Mouse (Mus musculus) kidney, adult 2 months (tissue): ENCODE data around the gene Map2k2. TPM values are rescaled to one million over a fixed set of nuclear protein-coding genes. Genes with fewer than 3 reads are reported as not detected.
"Not testable (repeated sequence)": the region's sequence is repeated elsewhere in the genome, so short reads cannot be mapped to it uniquely, and the experiment has no call there.

Experiments
- DNase-seq: peaks from one replicate; pipeline ENCODE4 v3.0.0; 2021
- H3K27ac ChIP-seq: fragments of 200-500 bp; 2 replicates; pipeline ENCODE4 v1.5.1; 2012; ENCODE audit warnings: low read depth, low read length, control low read depth, inconsistent platforms; ENCODE audit not compliant: insufficient read depth
- H3K27me3 ChIP-seq: fragments of 200-500 bp; replicated peaks from 2 replicates; pipeline ENCODE4 v1.6.1; 2012; ENCODE audit warnings: mild to moderate bottlenecking, moderate library complexity, low read length, inconsistent platforms; ENCODE audit not compliant: control insufficient read depth, insufficient read depth
- H3K36me3 ChIP-seq: fragments of 200-500 bp; 2 replicates; pipeline ENCODE4 v1.6.1; 2012; ENCODE audit warnings: mild to moderate bottlenecking, moderate library complexity, low read length, inconsistent platforms; ENCODE audit not compliant: control insufficient read depth, insufficient read depth
- H3K4me1 ChIP-seq: fragments of 200-500 bp; 2 replicates; pipeline ENCODE4 v1.6.1; 2011; ENCODE audit warnings: low read length; ENCODE audit not compliant: control insufficient read depth, insufficient read depth
- H3K4me3 ChIP-seq: fragments of 200-500 bp; 2 replicates; pipeline ENCODE4 v1.5.1; 2011; ENCODE audit warnings: mild to moderate bottlenecking, low read depth, low read length, control low read depth; ENCODE audit not compliant: insufficient read depth
- CTCF ChIP-seq: fragments of 200-500 bp; conservative IDR thresholded peaks from 2 replicates; pipeline ENCODE4 v1.5.1; 2011; ENCODE audit warnings: low read depth, mild to moderate bottlenecking, control low read depth, low read length, moderate library complexity, mixed read lengths; ENCODE audit not compliant: insufficient read depth, insufficient read length
- POLR2A ChIP-seq: fragments of 200-500 bp; IDR thresholded peaks from one replicate; pipeline ENCODE4 v1.6.1; 2011; ENCODE audit warnings: low read depth, low read length, control low read depth
- WGBS: fragments of 180-500 bp; shearing (Covaris S2); methylation state at CpG from one replicate; pipeline ENCODE4 v1.1.7; 2018; 5-methylcytosine and 5-hydroxymethylcytosine counted together
- polyA plus RNA-seq: library from polyadenylated mRNA; depleted of rRNA; stranded (reverse); fragments of >200 nt; gene quantifications from 2 replicates; pipeline ENCODE4 v1.2.3, GENCODE M21; 2012; rRNA removed

The Map2k2 gene
- polyA plus RNA-seq, 1 experiment: 180 TPM

DNA sequence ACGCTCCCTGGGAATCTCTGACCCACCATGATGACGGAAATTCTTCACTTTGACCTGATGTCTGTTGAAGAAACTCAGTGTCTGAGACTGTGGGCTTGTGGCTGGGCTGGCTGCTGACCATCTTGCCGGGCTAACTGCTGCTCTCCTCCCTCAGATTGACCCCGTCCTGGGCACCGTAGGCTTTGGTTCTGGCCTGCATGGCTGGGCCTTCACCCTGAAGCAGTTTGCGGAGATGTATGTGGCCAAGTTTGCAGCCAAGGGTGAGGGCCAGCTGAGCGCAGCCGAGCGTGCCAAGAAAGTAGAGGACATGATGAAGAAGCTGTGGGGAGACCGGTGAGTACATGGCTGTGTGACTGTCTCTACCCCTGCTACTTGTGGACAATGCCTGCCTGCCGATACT lies 73.2 kb downstream of the Map2k2 start:
- TF ChIP-seq CTCF: no peak
- Histone ChIP-seq H3K36me3 (peaks cover 16% of the 10 kb centered on the region), H3K4me1 (peaks cover 14% of the 10 kb centered on the region; the same call in 1 of the 2 replicates), H3K4me3 (no peak overlapping the region), H3K27me3 (no peaks in the 10 kb centered on the region), H3K27ac (no peak overlapping the region)
- 89% methylated on average over 11 of the region's 11 CpGs for WGBS
- DNase-seq: no peak

GRCm38 (mm10) chr10:81179451-81180342 lies 74.0 kb downstream of the Map2k2 start:
- no peak for DNase-seq
- H3K36me3 ChIP-seq: peaks cover 16% of the 10 kb centered on the region
- TF ChIP-seq POLR2A (no peak), CTCF (0 out of 2 replicates have a peak, but pooled peaks have one; percentile 11)
- no peak overlapping the region for H3K27ac ChIP-seq
- H3K27me3 ChIP-seq: no peaks in the 10 kb centered on the region
- H3K4me1 ChIP-seq: peaks cover 14% of the 10 kb centered on the region; the same call in 1 of the 2 replicates
- 88% methylated on average over 32 of the region's 32 CpGs for WGBS
- H3K4me3 ChIP-seq: no peak overlapping the region

GRCm38 (mm10) chr10:81180946-81181345 lies 75.2 kb downstream of the Map2k2 start:
- Histone ChIP-seq H3K27ac (no peak overlapping the region), H3K36me3 (peaks cover 16% of the 10 kb centered on the region), H3K4me3 (no peak overlapping the region), H3K27me3 (no peaks in the 10 kb centered on the region), H3K4me1 (peaks cover 7% of the 10 kb centered on the region; the same call in 1 of the 2 replicates)
- 90% methylated on average over 13 of the region's 13 CpGs for WGBS
- TF ChIP-seq POLR2A: no peak
- TF ChIP-seq CTCF: no peak
- no peak for DNase-seq

DNA sequence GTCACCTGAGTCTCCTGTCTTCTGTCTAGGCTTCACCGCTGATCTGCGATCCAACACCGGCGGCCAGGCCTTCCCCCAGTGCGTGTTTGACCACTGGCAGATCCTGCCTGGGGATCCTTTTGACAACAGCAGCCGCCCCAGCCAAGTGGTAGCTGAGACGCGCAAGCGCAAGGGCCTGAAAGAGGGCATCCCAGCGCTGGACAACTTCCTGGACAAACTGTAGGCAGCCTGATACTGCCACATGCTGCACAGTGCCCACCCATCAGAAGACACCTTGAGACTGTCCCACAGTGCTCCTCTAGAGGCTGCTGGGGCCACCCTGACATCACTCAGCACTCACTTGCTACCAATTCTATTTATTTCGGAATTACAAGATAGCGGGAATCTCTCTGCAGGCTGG lies 76.1 kb downstream of the Map2k2 start:
- 87% methylated on average over 12 of the region's 12 CpGs for WGBS
- not testable (repeated sequence) for H3K27me3 ChIP-seq, H3K27ac ChIP-seq, H3K4me3 ChIP-seq, DNase-seq, H3K4me1 ChIP-seq
- peaks cover 16% of the 10 kb centered on the region for H3K36me3 ChIP-seq

DNA sequence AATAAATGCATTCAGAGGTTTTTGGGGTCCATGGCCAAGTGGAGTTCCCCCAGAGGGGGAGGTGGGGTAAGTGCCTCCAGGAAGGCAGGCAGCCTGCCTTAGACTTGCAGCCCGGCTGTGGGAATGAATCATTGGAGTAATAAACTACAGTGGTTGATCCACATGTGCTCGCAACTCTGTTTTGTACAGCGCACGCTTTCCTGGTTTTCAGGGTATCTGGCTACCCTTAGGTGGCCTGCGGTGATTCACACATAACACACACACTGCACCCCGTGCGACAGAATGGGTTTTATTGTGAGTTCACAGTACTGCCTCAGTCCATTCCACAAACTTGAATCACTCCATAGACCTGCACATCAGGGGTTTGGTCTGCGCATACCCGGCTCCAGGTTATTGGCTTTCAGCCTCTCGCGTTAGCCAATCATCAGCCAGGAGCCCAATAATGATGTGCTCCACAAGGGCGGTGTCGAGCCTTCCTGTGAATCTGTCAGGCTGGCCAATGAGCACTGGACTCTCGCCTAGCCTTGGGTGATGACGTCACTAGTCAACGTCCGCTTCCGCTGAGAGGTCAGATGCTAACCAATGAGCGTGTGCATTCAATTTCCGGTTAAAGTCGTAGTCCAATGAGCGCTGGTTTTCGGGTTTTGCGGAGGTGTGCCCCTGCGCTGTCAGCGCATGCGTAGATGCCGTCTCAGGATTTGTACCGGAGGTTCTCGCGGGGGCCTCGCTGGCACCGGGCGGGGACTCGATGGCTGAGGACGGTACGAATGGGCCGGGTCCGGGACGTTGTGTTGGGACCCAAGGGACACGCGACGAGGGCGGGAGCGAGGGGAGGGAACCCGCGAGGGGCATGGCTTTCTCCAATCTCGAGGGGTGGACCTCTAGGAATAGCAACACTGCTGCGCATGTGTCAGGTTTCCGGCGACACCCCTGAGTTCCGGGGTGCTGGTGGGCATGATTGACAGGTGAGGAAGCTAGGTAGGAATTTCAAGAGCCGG lies 76.9 kb downstream of the Map2k2 start, which contains the start of gene Dapk3:
Dapk3 (plus strand) TSS at position 670 of the 998 bp plus-strand sequence.
- Histone ChIP-seq H3K4me3 (peak within 1 kb of the TSS; percentile 74), H3K27me3 (no peaks in the 10 kb centered on the region), H3K27ac (peak within 1 kb of the TSS; percentile 83), H3K36me3 (peaks cover 16% of the 10 kb centered on the region), H3K4me1 (peaks cover 7% of the 10 kb centered on the region; the same call in 1 of the 2 replicates)
- no peak for TF ChIP-seq CTCF
- peak; percentile 76 for TF ChIP-seq POLR2A
- 7% methylated on average over 53 of the region's 53 CpGs for WGBS
- DNase-seq: peak; percentile 99

Other genes with a start within 250 kb of the Map2k2 start
- gene Tmprss9, start 234.1 kb upstream of the Map2k2 start, polyA plus RNA-seq: 0.33 and 0.52 TPM in 2 replicates
- 375 and 474 TPM in 2 replicates for gene Timm13, start 204.9 kb upstream of the Map2k2 start, polyA plus RNA-seq
- 8.5 and 10.1 TPM in 2 replicates for gene Lmnb2, start 187.7 kb upstream of the Map2k2 start, polyA plus RNA-seq
- 10.1 and 11.3 TPM in 2 replicates for gene Gadd45b, start 175.8 kb upstream of the Map2k2 start, polyA plus RNA-seq
- 1.9 and 2.0 TPM in 2 replicates for gene Gng7, start 91.0 kb upstream of the Map2k2 start, polyA plus RNA-seq
- gene Diras1, start 80.3 kb upstream of the Map2k2 start, polyA plus RNA-seq: 0.04 and 0.25 TPM in 2 replicates
- 37.5 and 39.6 TPM in 2 replicates for gene Slc39a3, start 68.5 kb upstream of the Map2k2 start, polyA plus RNA-seq
- 183 and 212 TPM in 2 replicates for gene Sgta, start 45.7 kb upstream of the Map2k2 start, polyA plus RNA-seq
- 22.2 and 26.1 TPM in 2 replicates for gene Thop1, start 35.9 kb upstream of the Map2k2 start, polyA plus RNA-seq
- 0.20 and 0.52 TPM in 2 replicates for gene Creb3l3, start 7.0 kb upstream of the Map2k2 start, polyA plus RNA-seq
- gene Zbtb7a, start 29.3 kb downstream of the Map2k2 start, polyA plus RNA-seq: 36.0 and 37.1 TPM in 2 replicates
- 34.6 and 36.8 TPM in 2 replicates for gene Pias4, start 62.0 kb downstream of the Map2k2 start, polyA plus RNA-seq
- 1,330 and 1,454 TPM in 2 replicates for gene Eef2, start 70.7 kb downstream of the Map2k2 start, polyA plus RNA-seq
- 52.9 and 54.0 TPM in 2 replicates for gene Dapk3, start 77.1 kb downstream of the Map2k2 start, polyA plus RNA-seq
- not detected in 2 replicates for gene 4930442H23Rik, start 77.9 kb downstream of the Map2k2 start, polyA plus RNA-seq
- 0.97 TPM in 1 of 2 replicates, not detected in the other for gene Nmrk2, start 96.1 kb downstream of the Map2k2 start, polyA plus RNA-seq
- 0.05 and 0.39 TPM in 2 replicates for gene Atcay, start 124.9 kb downstream of the Map2k2 start, polyA plus RNA-seq
- 4.6 and 6.0 TPM in 2 replicates for gene Zfr2, start 127.2 kb downstream of the Map2k2 start, polyA plus RNA-seq
- 0.57 and 1.5 TPM in 2 replicates for gene Matk, start 147.0 kb downstream of the Map2k2 start, polyA plus RNA-seq
- 130 TPM in 2 replicates for gene Mrpl54, start 161.0 kb downstream of the Map2k2 start, polyA plus RNA-seq
- 142 and 147 TPM in 2 replicates for gene Apba3, start 161.0 kb downstream of the Map2k2 start, polyA plus RNA-seq
- 13.2 and 19.0 TPM in 2 replicates for gene Tjp3, start 185.7 kb downstream of the Map2k2 start, polyA plus RNA-seq
- gene Pip5k1c, start 187.0 kb downstream of the Map2k2 start, polyA plus RNA-seq: 70.7 and 76.3 TPM in 2 replicates
- gene Cactin, start 215.2 kb downstream of the Map2k2 start, polyA plus RNA-seq: 23.7 and 24.5 TPM in 2 replicates
- 16.6 and 21.7 TPM in 2 replicates for gene Tbxa2r, start 222.8 kb downstream of the Map2k2 start, polyA plus RNA-seq
- 1.4 and 1.5 TPM in 2 replicates for gene Gipc3, start 237.4 kb downstream of the Map2k2 start, polyA plus RNA-seq
- 66.4 and 82.1 TPM in 2 replicates for gene Hmg20b, start 244.6 kb downstream of the Map2k2 start, polyA plus RNA-seq